Mouse (Mus musculus) hematopoietic stem cell, adult 5-6 weeks (primary cell): ENCODE data around the gene Odf3b. TPM values are rescaled to one million over a fixed set of nuclear protein-coding genes. Genes with fewer than 3 reads are reported as not detected.
A peak's percentile ranks its signal among the peaks of the same experiment; 100 is the strongest.

ENCODE experiments used
- ATAC-seq, 2 experiments: fragments of 125-278 bp in 1 of 2; replicated peaks in 1 of 2; 2 replicates each; pipeline ENCODE4 v1.8.0; 2016 to 2017; ENCODE audit warnings: inconsistent platforms in 2 of 2, mild to moderate bottlenecking in 2 of 2, moderate number of reproducible peaks in 2 of 2, low read depth in 1 of 2, moderate TSS enrichment in 1 of 2; ENCODE audit not compliant: low FRiP score in 2 of 2, poor library complexity in 2 of 2, severe bottlenecking in 2 of 2, insufficient read depth in 1 of 2, low TSS enrichment in 1 of 2
- total RNA-seq: library from RNA; stranded (forward); fragments of 172-1452, 232-1000 nt; gene quantifications from 2 replicates; pipeline ENCODE4 v1.2.3, GENCODE M21; 2017

Gene Odf3b
- total RNA-seq, 1 experiment from 2014 or later = 11.7 TPM

GRCm38 (mm10) chr15:89353837-89354236, 25.2 kb downstream of the Odf3b start:
- ATAC-seq = no peak

- ATAC-seq = no peak
Observed at GRCm38 (mm10) chr15:89352795-89353194, 26.3 kb downstream of the Odf3b start.

- ATAC-seq = no peak
Observed at GRCm38 (mm10) chr15:89352054-89352453, 27.0 kb downstream of the Odf3b start.

- no peak for ATAC-seq
Observed at GRCm38 (mm10) chr15:89351302-89351701, 27.8 kb downstream of the Odf3b start.

- no peak for ATAC-seq
Observed at GRCm38 (mm10) chr15:89350447-89350846, 28.6 kb downstream of the Odf3b start.

- no peak for ATAC-seq
Observed at GRCm38 (mm10) chr15:89343325-89343724, 35.8 kb downstream of the Odf3b start.

GRCm38 (mm10) chr15:89341678-89342077, 37.4 kb downstream of the Odf3b start:
- no peak for ATAC-seq

- ATAC-seq = peak in 1 of 2 experiments; percentile 43; a peak in 1 of 4 replicates
Observed at GRCm38 (mm10) chr15:89340136-89340535, 38.9 kb downstream of the Odf3b start.

- ATAC-seq = peak; percentile 73 to 91
Observed at GRCm38 (mm10) chr15:89339696-89340095, 39.4 kb downstream of the Odf3b start.

- ATAC-seq = no peak
Observed at GRCm38 (mm10) chr15:89336422-89336821, 42.7 kb downstream of the Odf3b start.

- ATAC-seq = no peak
Observed at GRCm38 (mm10) chr15:89334774-89335537, 44.1 kb downstream of the Odf3b start.

GRCm38 (mm10) chr15:89334271-89334670, 44.8 kb downstream of the Odf3b start, which contains the start of gene Miox:
TSS of gene Miox (plus strand) at chr15:89334398.
- no peak for ATAC-seq

Other genes starting within 250 kb of the Odf3b start
- 5.7 and 8.7 TPM in 2 replicates for gene Mapk12, start 238.6 kb downstream of the Odf3b start, total RNA-seq
- gene Mapk11, start 229.7 kb downstream of the Odf3b start, total RNA-seq = 1.6 and 2.4 TPM in 2 replicates
- 13.9 and 23.7 TPM in 2 replicates for gene Plxnb2, start 198.5 kb downstream of the Odf3b start, total RNA-seq
- 3.9 and 4.8 TPM in 2 replicates for gene Dennd6b, start 182.8 kb downstream of the Odf3b start, total RNA-seq
- gene Ppp6r2, start 167.7 kb downstream of the Odf3b start, total RNA-seq = 29.1 and 53.6 TPM in 2 replicates
- 69.9 and 76.7 TPM in 2 replicates for gene Sbf1, start 64.0 kb downstream of the Odf3b start, total RNA-seq
- gene Adm2, start 56.6 kb downstream of the Odf3b start, total RNA-seq = not detected in 2 replicates
- gene Miox, start 44.9 kb downstream of the Odf3b start, total RNA-seq = not detected in 2 replicates
- 15.7 and 17.2 TPM in 2 replicates for gene Lmf2, start 23.6 kb downstream of the Odf3b start, total RNA-seq
- gene Ncaph2, start 23.6 kb downstream of the Odf3b start, total RNA-seq = 102 and 104 TPM in 2 replicates
- 19.7 and 26.6 TPM in 2 replicates for gene Sco2, start 5.4 kb downstream of the Odf3b start, total RNA-seq
- not detected in 2 replicates for gene Tymp, start 2.2 kb downstream of the Odf3b start, total RNA-seq
- 0.10 and 0.38 TPM in 2 replicates for gene Klhdc7b, start 5.6 kb upstream of the Odf3b start, total RNA-seq
- gene Syce3, start 31.2 kb upstream of the Odf3b start, total RNA-seq = not detected in 2 replicates
- gene Cpt1b, start 46.6 kb upstream of the Odf3b start, total RNA-seq = 1.3 TPM in 1 of 2 replicates, not detected in the other
- 4.9 and 13.3 TPM in 2 replicates for gene C730034F03Rik, start 50.3 kb upstream of the Odf3b start, total RNA-seq
- not detected in 2 replicates for gene Gm44502, start 50.4 kb upstream of the Odf3b start, total RNA-seq
- 29.7 and 32.6 TPM in 2 replicates for gene Chkb, start 50.6 kb upstream of the Odf3b start, total RNA-seq
- not detected in 2 replicates for gene Mapk8ip2, start 74.6 kb upstream of the Odf3b start, total RNA-seq
- gene Arsa, start 98.1 kb upstream of the Odf3b start, total RNA-seq = 7.1 and 11.3 TPM in 2 replicates
- gene Shank3, start 120.3 kb upstream of the Odf3b start, total RNA-seq = 4.5 and 12.2 TPM in 2 replicates
- gene Acr, start 189.0 kb upstream of the Odf3b start, total RNA-seq = 0.75 TPM in 1 of 2 replicates, not detected in the other
- gene Rabl2, start 212.6 kb upstream of the Odf3b start, total RNA-seq = 13.0 TPM in 2 replicates